Mouse (Mus musculus): ENCODE results near the gene Yy1. TPM values are rescaled to one million over a fixed set of nuclear protein-coding genes. Genes with fewer than 3 reads are reported as not detected.

Gene Yy1
- polyA plus RNA-seq, 1 experiment from 2014 or later, result 26.3 TPM

DNA sequence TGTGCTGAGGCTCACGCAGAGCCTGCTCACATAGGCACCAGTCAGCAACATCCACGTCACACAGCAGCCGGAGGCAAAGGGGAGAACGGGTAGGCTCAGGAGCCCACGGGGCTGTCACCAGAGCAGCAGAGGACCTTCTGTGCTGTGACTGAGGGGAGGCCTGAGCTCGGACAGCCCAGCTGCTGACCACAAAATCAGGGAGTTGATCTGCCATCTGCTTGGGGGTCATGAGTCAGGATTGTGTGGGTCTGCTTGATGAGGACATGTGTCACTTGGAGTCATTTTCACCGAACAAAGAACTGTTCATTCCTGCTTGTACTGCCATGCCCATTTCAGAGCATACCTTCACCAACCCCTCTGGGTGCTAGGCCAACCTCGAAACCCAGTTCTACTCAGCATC lies 63.4 kb downstream of the Yy1 start:
- no peak for TF ChIP-seq CTCF (IDR thresholded peaks at IDR 0.05; ENCODE audit: low read depth)
- no peak overlapping the region for H3K4me3 ChIP-seq (ENCODE audit: low read depth, low read length)
- WGBS, result 85% methylated on average over 8 of the region's 8 CpGs
- peaks cover 15% of the 10 kb centered on the region for H3K36me3 ChIP-seq (ENCODE audit: insufficient read depth)
- H3K4me1 ChIP-seq (ENCODE audit: insufficient read depth), result no peaks in the 10 kb centered on the region
- H3K4me2 ChIP-seq, result no peak overlapping the region
- H3K9ac ChIP-seq, result no peak overlapping the region
- H3K27ac ChIP-seq (ENCODE audit: low read depth), result no peak overlapping the region
- no peaks in the 10 kb centered on the region for H3K27me3 ChIP-seq (ENCODE audit: insufficient read depth, low read length)
- ATAC-seq (ENCODE audit: insufficient read depth) (no peak), DNase-seq (no peak)
- H3K9me3 ChIP-seq (ENCODE audit: low read depth, low read length), result no peaks in the 10 kb centered on the region

- Histone ChIP-seq H3K27ac (ENCODE audit: low read depth) (no peak overlapping the region), H3K9ac (no peak overlapping the region), H3K4me2 (no peak overlapping the region), H3K27me3 (ENCODE audit: insufficient read depth, low read length) (no peaks in the 10 kb centered on the region), H3K9me3 (ENCODE audit: low read depth, low read length) (no peaks in the 10 kb centered on the region), H3K36me3 (ENCODE audit: insufficient read depth) (peaks cover 23% of the 10 kb centered on the region), H3K4me3 (ENCODE audit: low read depth, low read length) (no peak overlapping the region), H3K4me1 (ENCODE audit: insufficient read depth) (no peaks in the 10 kb centered on the region)
- 83% methylated on average over 7 of the region's 7 CpGs for WGBS
- ATAC-seq (ENCODE audit: insufficient read depth) (no peak), DNase-seq (no peak)
- no peak for TF ChIP-seq CTCF (IDR thresholded peaks at IDR 0.05; ENCODE audit: low read depth)
These were observed 64.3 kb downstream of the Yy1 start for GRCm38 (mm10) chr12:108857109-108857508.

GRCm38 (mm10) chr12:108857589-108858184 lies 64.9 kb downstream of the Yy1 start:
- Histone ChIP-seq H3K27ac (ENCODE audit: low read depth) (peak overlapping the region; percentile 11; the same call in 1 of the 2 replicates), H3K27me3 (ENCODE audit: insufficient read depth, low read length) (no peaks in the 10 kb centered on the region), H3K9me3 (ENCODE audit: low read depth, low read length) (no peaks in the 10 kb centered on the region), H3K9ac (peak overlapping the region; percentile 18; the same call in 1 of the 2 replicates), H3K4me1 (ENCODE audit: insufficient read depth) (no peaks in the 10 kb centered on the region), H3K36me3 (ENCODE audit: insufficient read depth) (peaks cover 29% of the 10 kb centered on the region), H3K4me2 (no peak overlapping the region), H3K4me3 (ENCODE audit: low read depth, low read length) (no peak overlapping the region)
- DNase-seq (peak; percentile 62), ATAC-seq (ENCODE audit: insufficient read depth) (peak; percentile 64; the same call in 1 of the 2 replicates)
- TF ChIP-seq CTCF (IDR thresholded peaks at IDR 0.05; ENCODE audit: low read depth), result no peak
- 51% methylated on average over 7 of the region's 7 CpGs for WGBS

GRCm38 (mm10) chr12:108858486-108858885 lies 65.7 kb downstream of the Yy1 start:
- Histone ChIP-seq H3K9me3 (ENCODE audit: low read depth, low read length) (no peaks in the 10 kb centered on the region), H3K36me3 (ENCODE audit: insufficient read depth) (peaks cover 37% of the 10 kb centered on the region), H3K9ac (no peak overlapping the region), H3K27me3 (ENCODE audit: insufficient read depth, low read length) (no peaks in the 10 kb centered on the region), H3K4me2 (no peak overlapping the region), H3K27ac (ENCODE audit: low read depth) (no peak overlapping the region), H3K4me3 (ENCODE audit: low read depth, low read length) (no peak overlapping the region), H3K4me1 (ENCODE audit: insufficient read depth) (no peaks in the 10 kb centered on the region)
- TF ChIP-seq CTCF (IDR thresholded peaks at IDR 0.05; ENCODE audit: low read depth), result no peak
- 78% methylated on average over 5 of the region's 5 CpGs for WGBS
- DNase-seq (no peak), ATAC-seq (ENCODE audit: insufficient read depth) (no peak)

GRCm38 (mm10) chr12:108865007-108865494 lies 72.3 kb downstream of the Yy1 start:
- Histone ChIP-seq H3K9ac (no peak overlapping the region), H3K4me2 (no peak overlapping the region), H3K4me3 (ENCODE audit: low read depth, low read length) (no peak overlapping the region), H3K27me3 (ENCODE audit: insufficient read depth, low read length) (no peaks in the 10 kb centered on the region), H3K9me3 (ENCODE audit: low read depth, low read length) (no peaks in the 10 kb centered on the region), H3K36me3 (ENCODE audit: insufficient read depth) (peaks cover 93% of the 10 kb centered on the region), H3K27ac (ENCODE audit: low read depth) (no peak overlapping the region), H3K4me1 (ENCODE audit: insufficient read depth) (no peaks in the 10 kb centered on the region)
- DNase-seq, result no peak
- no peak for ATAC-seq (ENCODE audit: insufficient read depth)
- 63% methylated on average over 6 of the region's 6 CpGs for WGBS
- no peak for TF ChIP-seq CTCF (IDR thresholded peaks at IDR 0.05; ENCODE audit: low read depth)

DNA sequence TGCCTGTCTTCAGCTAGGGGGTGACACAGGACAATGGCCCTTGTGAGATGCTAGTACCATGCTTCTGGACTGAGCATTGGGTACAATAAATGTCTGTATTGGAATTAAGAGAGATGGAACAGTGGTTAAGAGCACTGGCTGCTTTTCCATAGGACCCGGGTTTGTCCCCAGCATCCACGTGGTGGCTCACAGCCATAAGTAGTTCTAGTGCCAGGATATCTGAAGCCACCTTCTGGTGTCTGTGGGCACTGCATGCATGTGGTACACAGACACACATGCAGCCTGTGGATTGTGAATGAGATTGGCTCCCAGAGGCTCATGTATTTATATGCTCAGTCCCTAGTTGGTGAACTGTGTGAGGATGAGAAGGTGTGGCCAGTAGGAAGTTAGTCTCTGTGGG lies 76.8 kb downstream of the Yy1 start:
- 84% methylated on average over 2 of the region's 2 CpGs for WGBS
- DNase-seq, result peak; percentile 53
- H3K4me3 ChIP-seq (ENCODE audit: low read depth, low read length), result no peak overlapping the region

More for the DNA sequence above, 76.8 kb downstream of the Yy1 start:
- H3K9ac ChIP-seq, result no peak overlapping the region
- no peaks in the 10 kb centered on the region for H3K9me3 ChIP-seq (ENCODE audit: low read depth, low read length)
- no peaks in the 10 kb centered on the region for H3K4me1 ChIP-seq (ENCODE audit: insufficient read depth)
- H3K4me2 ChIP-seq, result no peak overlapping the region
- TF ChIP-seq CTCF (IDR thresholded peaks at IDR 0.05; ENCODE audit: low read depth), result peak; percentile 49
- H3K36me3 ChIP-seq (ENCODE audit: insufficient read depth), result peaks cover 81% of the 10 kb centered on the region
- no peak overlapping the region for H3K27ac ChIP-seq (ENCODE audit: low read depth)
- H3K27me3 ChIP-seq (ENCODE audit: insufficient read depth, low read length), result no peaks in the 10 kb centered on the region
- ATAC-seq (ENCODE audit: insufficient read depth), result no peak

MicroRNAs within 50 kb of the gene (microRNA counts, 519-probe panel; counts per million panel counts)
- microRNA mmu-miR-345-3p, result 30.5 counts per million
- 2,468 counts per million, percentile 43 among the panel's probes with 10 or more counts for microRNA mmu-miR-345-5p

Small RNAs within 50 kb of the gene (microRNA-seq; reads per million reads assigned to microRNA genes)
- 148 reads per million, percentile 54 among the genes with 10 or more reads in this experiment for gene Mir345 (ENCODE audit: borderline number of aligned reads)

Other genes with a start within 250 kb of the Yy1 start
- 79.2 and 88.7 TPM in 2 replicates for gene Evl, start 238.3 kb upstream of the Yy1 start, polyA plus RNA-seq (2014; fragmentation: Nextera tagmentation; extraction: Ambion mirVana)
- gene Degs2, start 90.7 kb upstream of the Yy1 start, polyA plus RNA-seq (2014; fragmentation: Nextera tagmentation; extraction: Ambion mirVana), result 1.1 and 2.7 TPM in 2 replicates
- 8.7 and 9.0 TPM in 2 replicates for gene Slc25a29, start 42.9 kb downstream of the Yy1 start, polyA plus RNA-seq (2014; fragmentation: Nextera tagmentation; extraction: Ambion mirVana)
- gene Slc25a47, start 43.1 kb downstream of the Yy1 start, polyA plus RNA-seq (2014; fragmentation: Nextera tagmentation; extraction: Ambion mirVana), result 11.9 and 12.6 TPM in 2 replicates
- gene Wdr25, start 100.7 kb downstream of the Yy1 start, polyA plus RNA-seq (2014; fragmentation: Nextera tagmentation; extraction: Ambion mirVana), result 5.7 and 8.0 TPM in 2 replicates
- gene Wars, start 101.2 kb downstream of the Yy1 start, polyA plus RNA-seq (2014; fragmentation: Nextera tagmentation; extraction: Ambion mirVana), result 94.9 and 101 TPM in 2 replicates

Data from lung, embryonic 14.5 days (tissue).